Mouse (Mus musculus) liver (tissue): ENCODE data around the gene Rasgef1b.

Experiments
- DNase-seq: peaks from one replicate; pipeline ENCODE4 v3.0.0-alpha.2; 2020; ENCODE audit warnings: mixed read lengths

The Rasgef1b gene

DNA sequence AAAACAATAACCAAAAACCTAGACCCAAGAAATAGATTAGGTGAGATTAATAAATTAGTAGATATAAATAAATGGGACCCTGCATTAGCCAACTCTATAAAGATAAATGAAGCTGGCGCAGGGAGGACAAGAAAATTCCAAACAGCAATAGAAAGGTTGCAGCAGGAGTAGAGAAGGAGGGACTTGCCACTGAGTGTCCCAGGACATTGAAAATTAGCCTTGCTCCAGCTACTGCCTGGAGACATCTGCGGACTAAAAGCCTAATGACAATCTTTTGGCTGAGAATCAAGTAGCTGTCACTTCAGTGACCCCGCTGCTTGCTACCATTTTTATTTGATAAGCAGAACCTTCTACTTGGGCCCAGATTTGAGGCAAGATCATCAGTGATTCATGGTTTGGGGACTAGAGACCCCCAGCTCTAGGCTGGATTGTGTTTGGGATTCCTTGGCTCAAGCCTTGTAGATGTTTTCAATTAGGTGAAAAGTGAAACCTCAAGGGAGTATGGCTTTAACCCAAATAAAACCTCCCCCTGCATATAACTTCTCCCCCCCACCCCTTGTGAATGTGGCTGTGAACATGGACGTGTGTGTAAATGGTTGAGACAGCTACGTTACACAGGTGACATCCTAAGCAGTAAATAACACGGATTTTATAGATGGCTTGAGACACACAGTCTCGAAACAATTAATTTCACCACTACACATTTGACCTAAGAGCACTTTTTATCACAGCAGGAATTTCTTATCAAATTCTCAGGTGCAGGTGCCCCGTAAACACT is 554.1 kb downstream of the Rasgef1b start:
- no peak for DNase-seq

DNA sequence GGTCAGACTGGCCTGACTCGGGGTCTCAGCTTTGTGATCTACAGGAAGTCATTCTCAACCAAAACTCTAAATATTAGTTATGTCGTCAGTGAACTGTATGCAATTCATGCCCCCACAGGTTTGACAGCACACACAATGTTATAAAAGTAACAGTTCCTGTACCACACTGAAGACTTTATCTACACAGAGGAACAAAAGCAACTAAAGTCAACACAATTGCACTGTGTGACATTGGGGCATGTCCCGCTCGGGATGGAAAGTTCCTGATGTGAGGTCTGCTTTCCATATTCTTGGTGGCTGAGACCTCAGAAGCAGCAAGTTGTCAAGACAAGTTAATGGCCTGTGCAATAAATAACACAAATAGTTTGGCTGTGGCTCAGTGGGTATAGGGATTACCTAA is 559.0 kb downstream of the Rasgef1b start:
- DNase-seq: no peak

DNA sequence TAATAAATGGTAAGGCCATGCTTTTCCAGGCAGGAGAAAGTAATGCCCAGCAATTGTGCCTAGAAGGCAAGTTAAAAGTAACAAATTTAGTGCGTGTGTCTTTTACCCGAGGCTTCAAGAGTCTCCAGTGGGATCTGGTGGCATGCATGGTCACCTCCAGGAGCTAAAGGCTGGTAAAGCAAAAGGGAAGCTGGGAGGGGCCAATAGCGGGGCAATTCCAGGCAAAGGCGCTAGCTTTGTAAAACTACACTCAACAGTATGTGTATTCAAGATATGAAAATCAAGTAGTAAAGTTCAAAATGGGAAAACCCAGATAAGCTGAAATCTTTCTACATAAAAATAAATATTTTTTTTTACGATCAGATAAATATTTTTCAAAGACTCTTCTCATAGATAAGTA is 561.1 kb downstream of the Rasgef1b start:
- DNase-seq: no peak
